Mouse (Mus musculus) liver, adult 2 months (tissue): Measurements from ENCODE around the gene Dvl2.

ENCODE experiments used
- CTCF ChIP-seq: fragments of 200-500 bp; IDR thresholded peaks from 2 replicates; pipeline ENCODE4 v1.5.1; 2011; ENCODE audit warnings: low read depth, low read length, control low read depth
- POLR2A ChIP-seq: fragments of 200-500 bp; IDR thresholded peaks from 2 replicates; pipeline ENCODE4 v1.6.1; 2011; ENCODE audit warnings: low read length, control low read depth; ENCODE audit not compliant: insufficient read depth; ENCODE audit errors: extremely low read depth

- TF ChIP-seq CTCF (no peak), POLR2A (no peak)
These were observed 19.2 kb downstream of the Dvl2 start for GRCm38 (mm10) chr11:70019495-70020021.
